Mouse (Mus musculus) MEL (cell line): ENCODE measurements around the gene Tlk1. TPM values are rescaled to one million over a fixed set of nuclear protein-coding genes. Genes with fewer than 3 reads are reported as not detected.

Source experiments
- DNase-seq: peaks from one replicate; pipeline ENCODE4 v3.0.0; 2011; ENCODE audit warnings: low read depth, low spot score
- H3K27ac ChIP-seq: 2 replicates; pipeline ENCODE4 v1.5.1; 2012; ENCODE audit warnings: low read depth, mild to moderate bottlenecking, control low read depth, low read length, moderate library complexity; ENCODE audit not compliant: control insufficient read depth
- H3K27me3 ChIP-seq, 2 experiments: fragments of 150-350 bp in 1 of 2; sonication (generic) in 1 of 2; 2 replicates each; pipeline ENCODE4 v1.6.1; 2012; ENCODE audit warnings: low read length in 2 of 2, mild to moderate bottlenecking in 2 of 2, improper control_type of control experiment in 1 of 2, moderate library complexity in 1 of 2; ENCODE audit not compliant: insufficient read depth in 2 of 2, control insufficient read depth in 1 of 2
- H3K36me3 ChIP-seq, 2 experiments: 2 replicates each; pipeline ENCODE4 v1.6.1; 2012 to 2014; ENCODE audit warnings: low read length in 2 of 2, improper control_type of control experiment in 1 of 2, inconsistent platforms in 1 of 2, mild to moderate bottlenecking in 1 of 2; ENCODE audit not compliant: insufficient read depth in 2 of 2, control insufficient read depth in 1 of 2
- H3K4me1 ChIP-seq, 2 experiments: fragments of 150-350 bp in 1 of 2; sonication (generic) in 1 of 2; 2 replicates each; pipeline ENCODE4 v1.6.1; 2012; ENCODE audit warnings: low read length in 2 of 2, improper control_type of control experiment in 1 of 2, mild to moderate bottlenecking in 1 of 2; ENCODE audit not compliant: insufficient read depth in 2 of 2, control insufficient read depth in 1 of 2
- H3K4me3 ChIP-seq, 2 experiments: fragments of 150-350 bp in 1 of 2; sonication (generic) in 1 of 2; 2 replicates each; pipeline ENCODE4 v1.5.1; 2012; ENCODE audit warnings: low read depth in 2 of 2, low read length in 2 of 2, mild to moderate bottlenecking in 2 of 2, moderate library complexity in 2 of 2, control low read depth in 1 of 2, improper control_type of control experiment in 1 of 2; ENCODE audit not compliant: control insufficient read depth in 1 of 2, insufficient read depth in 1 of 2
- H3K79me2 ChIP-seq: 2 replicates; pipeline ENCODE4 v1.6.1; 2012; ENCODE audit warnings: mild to moderate bottlenecking, low read length, moderate library complexity; ENCODE audit not compliant: control insufficient read depth, poor library complexity, insufficient read depth
- H3K9ac ChIP-seq: 2 replicates; pipeline ENCODE4 v1.6.1; 2012; ENCODE audit warnings: low read depth, mild to moderate bottlenecking, control low read depth, low read length, moderate library complexity; ENCODE audit not compliant: control insufficient read depth, poor library complexity, severe bottlenecking
- H3K9me3 ChIP-seq: fragments of 150-350 bp; sonication (generic); replicated peaks from 2 replicates; pipeline ENCODE4 v1.6.1; 2012; ENCODE audit warnings: mild to moderate bottlenecking, low read length, improper control_type of control experiment, moderate library complexity; ENCODE audit not compliant: insufficient read depth
- BHLHE40 ChIP-seq: IDR thresholded peaks from 2 replicates; pipeline ENCODE4 v1.6.1; 2012; ENCODE audit warnings: low read depth, mild to moderate bottlenecking, inconsistent platforms, low read length, improper control_type of control experiment, borderline replicate concordance
- CHD1 ChIP-seq: IDR thresholded peaks from 2 replicates; pipeline ENCODE4 v1.6.1; 2012; ENCODE audit warnings: low read depth, mild to moderate bottlenecking, inconsistent platforms, low read length, improper control_type of control experiment
- CTCF ChIP-seq, 3 experiments: IDR thresholded peaks in 2 of 3; conservative IDR thresholded peaks in 1 of 3; 2 replicates each; pipeline ENCODE4 v1.5.1; 2011 to 2012; ENCODE audit warnings: low read length in 3 of 3, low read depth in 2 of 3, mild to moderate bottlenecking in 2 of 3, improper control_type of control experiment in 1 of 3, inconsistent platforms in 1 of 3, mixed read lengths in 1 of 3, moderate library complexity in 1 of 3; ENCODE audit not compliant: control insufficient read depth in 1 of 3, insufficient read depth in 1 of 3, poor library complexity in 1 of 3, severe bottlenecking in 1 of 3
- ELF1 ChIP-seq: IDR thresholded peaks from 2 replicates; pipeline ENCODE4 v1.6.1; 2014; ENCODE audit warnings: low read depth, mild to moderate bottlenecking, inconsistent platforms, low read length, improper control_type of control experiment, moderate library complexity
- EP300 ChIP-seq, 2 experiments: IDR thresholded peaks; 2 replicates each; pipeline ENCODE4 v1.6.1; 2011; ENCODE audit warnings: improper control_type of control experiment in 2 of 2, low read length in 2 of 2, low read depth in 1 of 2, mild to moderate bottlenecking in 1 of 2
- ETS1 ChIP-seq: IDR thresholded peaks from 2 replicates; pipeline ENCODE4 v1.6.1; 2012; ENCODE audit warnings: low read depth, mild to moderate bottlenecking, inconsistent platforms, low read length, improper control_type of control experiment, moderate library complexity
- GATA1 ChIP-seq: IDR thresholded peaks from 2 replicates; pipeline ENCODE4 v1.6.1; 2011; ENCODE audit warnings: low read depth, low read length, improper control_type of control experiment
- HCFC1 ChIP-seq: IDR thresholded peaks from 2 replicates; pipeline ENCODE4 v1.6.1; 2012; ENCODE audit warnings: low read depth, mild to moderate bottlenecking, inconsistent platforms, low read length, improper control_type of control experiment, moderate library complexity
- JUND ChIP-seq: IDR thresholded peaks from 2 replicates; pipeline ENCODE4 v1.6.1; 2011; ENCODE audit warnings: low read depth, mild to moderate bottlenecking, improper control_type of control experiment, low read length
- MAFK ChIP-seq: IDR thresholded peaks from 2 replicates; pipeline ENCODE4 v1.6.1; 2011; ENCODE audit warnings: low read depth, mild to moderate bottlenecking, low read length, improper control_type of control experiment, borderline replicate concordance
- MEF2A ChIP-seq: IDR thresholded peaks from 2 replicates; pipeline ENCODE4 v1.6.1; 2014; ENCODE audit warnings: low read depth, mild to moderate bottlenecking, inconsistent platforms, low read length, improper control_type of control experiment; ENCODE audit not compliant: poor library complexity, insufficient replicate concordance, severe bottlenecking; ENCODE audit errors: extremely low read depth
- MXI1 ChIP-seq: IDR thresholded peaks from 2 replicates; pipeline ENCODE4 v1.6.1; 2011; ENCODE audit warnings: mild to moderate bottlenecking, low read depth, low read length, improper control_type of control experiment
- MYB ChIP-seq: IDR thresholded peaks from 2 replicates; pipeline ENCODE4 v1.6.1; 2011; ENCODE audit warnings: mild to moderate bottlenecking, low read depth, low read length, improper control_type of control experiment
- NELFE ChIP-seq: IDR thresholded peaks from 2 replicates; pipeline ENCODE4 v1.6.1; 2011; ENCODE audit warnings: low read depth, low read length, improper control_type of control experiment
- POLR2A ChIP-seq, 2 experiments: IDR thresholded peaks; 2 replicates each; pipeline ENCODE4 v1.6.1; 2011 to 2012; ENCODE audit warnings: low read length in 2 of 2, mild to moderate bottlenecking in 2 of 2, control low read depth in 1 of 2, improper control_type of control experiment in 1 of 2, low read depth in 1 of 2, moderate library complexity in 1 of 2; ENCODE audit not compliant: control insufficient read depth in 1 of 2, insufficient read depth in 1 of 2, poor library complexity in 1 of 2
- POLR2AphosphoS5 ChIP-seq: IDR thresholded peaks from 2 replicates; pipeline ENCODE4 v1.6.1; 2012; ENCODE audit warnings: low read depth, borderline replicate concordance, mild to moderate bottlenecking, inconsistent platforms, low read length, moderate library complexity, mixed read lengths
- RCOR1 ChIP-seq: IDR thresholded peaks from 2 replicates; pipeline ENCODE4 v1.6.1; 2012; ENCODE audit warnings: low read depth, mild to moderate bottlenecking, inconsistent platforms, low read length, improper control_type of control experiment
- SIN3A ChIP-seq: IDR thresholded peaks from 2 replicates; pipeline ENCODE4 v1.6.1; 2012; ENCODE audit warnings: low read length, improper control_type of control experiment, inconsistent platforms
- TAL1 ChIP-seq: IDR thresholded peaks from 2 replicates; pipeline ENCODE4 v1.6.1; 2012; ENCODE audit warnings: mild to moderate bottlenecking, inconsistent platforms, low read length, moderate library complexity, mixed read lengths
- TBP ChIP-seq: IDR thresholded peaks from 2 replicates; pipeline ENCODE4 v1.8.0; 2011; ENCODE audit warnings: low read depth, low read length, improper control_type of control experiment
- TCF12 ChIP-seq: IDR thresholded peaks from 2 replicates; pipeline ENCODE4 v1.6.1; 2014; ENCODE audit warnings: low read depth, mild to moderate bottlenecking, inconsistent platforms, low read length, improper control_type of control experiment, moderate library complexity
- ZC3H11A ChIP-seq: IDR thresholded peaks from 2 replicates; pipeline ENCODE4 v1.6.1; 2012; ENCODE audit warnings: low read depth, mild to moderate bottlenecking, inconsistent platforms, low read length, improper control_type of control experiment
- ZNF384 ChIP-seq: IDR thresholded peaks from 2 replicates; pipeline ENCODE4 v1.6.1; 2012; ENCODE audit warnings: low read depth, mild to moderate bottlenecking, inconsistent platforms, low read length, improper control_type of control experiment
- polyA plus RNA-seq, 2 experiments: library from polyadenylated mRNA; stranded (reverse) in 1 of 2; unstranded in 1 of 2; fragments of >175 nt in 1 of 2; fragments of >200 nt in 1 of 2; gene quantifications; 2 replicates each; pipeline versions ENCODE4 v1.2.1 to v1.2.4; 2012; ENCODE audit warnings: low replicate concordance in 2 of 2, low read depth in 1 of 2; ENCODE audit not compliant: insufficient read length in 2 of 2, insufficient read depth in 1 of 2, missing spikeins in 1 of 2
- total RNA-seq: library from RNA; depleted of rRNA; stranded (reverse); fragments of 300-350 nt; gene quantifications from 2 replicates; pipeline ENCODE4 v1.2.3, GENCODE M21; 2012

Gene Tlk1
- total and polyA plus RNA-seq, 3 experiments: 20.5 to 57.0 (median 56.6) TPM

GRCm38 (mm10) chr2:70831709-70832350 is 6.3 kb upstream of the Tlk1 start:
- Histone ChIP-seq H3K4me1 (peaks cover 12 to 30% of the 10 kb centered on the region in 2 experiments), H3K4me3 (no peak overlapping the region), H3K79me2 (no peaks in the 10 kb centered on the region), H3K27me3 (no peaks in the 10 kb centered on the region), H3K9me3 (no peaks in the 10 kb centered on the region), H3K27ac (no peak overlapping the region), H3K9ac (no peak overlapping the region), H3K36me3 (peaks cover 0 to 34% of the 10 kb centered on the region in 2 experiments; a peak in 2 of 4 replicates)
- no peak for TF ChIP-seq POLR2AphosphoS5
- TF ChIP-seq ZNF384: peak; percentile 45; the same call in 1 of the 2 replicates
- DNase-seq: no peak

GRCm38 (mm10) chr2:70830683-70831082 is 5.2 kb upstream of the Tlk1 start:
- Histone ChIP-seq H3K27ac (no peak overlapping the region), H3K36me3 (peaks cover 0 to 34% of the 10 kb centered on the region in 2 experiments; a peak in 2 of 4 replicates), H3K79me2 (no peaks in the 10 kb centered on the region), H3K4me1 (peaks cover 12 to 30% of the 10 kb centered on the region in 2 experiments), H3K9ac (no peak overlapping the region), H3K27me3 (no peaks in the 10 kb centered on the region), H3K9me3 (no peaks in the 10 kb centered on the region), H3K4me3 (no peak overlapping the region)
- DNase-seq: peak; percentile 59
- TF ChIP-seq POLR2A (IDR thresholded peaks at IDR 0.05; ENCODE audit: control insufficient read depth in 1 of 2, insufficient read depth in 1 of 2, low read depth in 1 of 2, low read length in 2 of 2, poor library complexity in 1 of 2) (no peak), MEF2A (no peak), MAFK (no peak), NELFE (no peak), ELF1 (no peak), TAL1 (peak; percentile 61), MXI1 (no peak), ETS1 (no peak), CTCF (IDR thresholded peaks at IDR 0.05 in 2 of 3, conservative IDR thresholded peaks at IDR 0.05 in 1 of 3; ENCODE audit: control insufficient read depth in 1 of 3, insufficient read depth in 1 of 3, low read depth in 2 of 3, low read length in 3 of 3, poor library complexity in 1 of 3, severe bottlenecking in 1 of 3) (no peak), ZC3H11A (no peak), SIN3A (peak; percentile 15; the same call in 1 of the 2 replicates), HCFC1 (no peak), EP300 (IDR thresholded peaks at IDR 0.05; ENCODE audit: low read depth in 1 of 2, low read length in 2 of 2) (peak; percentile 77 to 83), TCF12 (peak; percentile 61), BHLHE40 (no peak), CHD1 (no peak), ZNF384 (no peak), TBP (no peak), RCOR1 (peak; percentile 56; the same call in 1 of the 2 replicates), JUND (no peak), GATA1 (peak; percentile 73), MYB (no peak)
